Mouse (Mus musculus): Measurements from ENCODE around the gene Amigo3.

Gene Amigo3

DNA sequence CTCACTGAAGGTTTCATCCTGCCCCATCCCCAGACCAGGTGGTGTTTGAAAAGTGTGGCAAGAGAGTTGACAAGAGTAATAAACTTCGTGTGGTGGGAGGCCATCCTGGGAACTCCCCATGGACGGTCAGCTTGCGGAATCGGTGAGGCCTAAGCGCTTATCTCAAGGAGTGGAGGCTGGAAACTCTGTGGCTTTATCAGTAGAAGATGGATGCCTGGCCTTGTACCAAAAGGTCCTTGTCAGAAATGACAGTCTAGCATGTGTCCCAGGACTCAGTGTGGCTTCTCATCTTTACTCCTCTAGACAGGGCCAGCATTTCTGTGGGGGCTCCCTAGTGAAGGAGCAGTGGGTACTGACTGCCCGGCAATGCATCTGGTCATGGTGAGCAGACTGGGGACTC is 30.6 kb downstream of the Amigo3 start:
- peak; percentile 36 for DNase-seq (ENCODE audit: low spot score)

DNA sequence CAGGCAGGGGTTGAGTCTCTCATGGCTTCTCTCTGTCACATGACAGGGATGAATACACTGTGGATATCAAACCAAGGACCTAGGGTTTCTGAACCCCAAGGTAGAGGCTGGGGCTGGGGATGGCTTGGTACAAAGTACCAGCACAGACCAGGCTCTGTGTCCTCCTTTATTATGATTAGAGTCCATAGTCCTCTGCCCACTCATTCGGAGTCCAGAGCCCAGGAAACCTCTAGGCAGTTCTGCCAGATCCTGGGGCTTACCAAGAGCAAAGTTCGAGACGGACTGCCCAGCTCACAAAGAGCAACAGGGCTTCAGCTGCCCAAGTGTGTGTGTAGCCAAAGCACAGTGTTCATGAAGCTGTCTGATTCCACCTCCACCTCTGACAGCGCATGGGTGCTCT is 32.3 kb downstream of the Amigo3 start:
- DNase-seq (ENCODE audit: low spot score) = no peak

DNA sequence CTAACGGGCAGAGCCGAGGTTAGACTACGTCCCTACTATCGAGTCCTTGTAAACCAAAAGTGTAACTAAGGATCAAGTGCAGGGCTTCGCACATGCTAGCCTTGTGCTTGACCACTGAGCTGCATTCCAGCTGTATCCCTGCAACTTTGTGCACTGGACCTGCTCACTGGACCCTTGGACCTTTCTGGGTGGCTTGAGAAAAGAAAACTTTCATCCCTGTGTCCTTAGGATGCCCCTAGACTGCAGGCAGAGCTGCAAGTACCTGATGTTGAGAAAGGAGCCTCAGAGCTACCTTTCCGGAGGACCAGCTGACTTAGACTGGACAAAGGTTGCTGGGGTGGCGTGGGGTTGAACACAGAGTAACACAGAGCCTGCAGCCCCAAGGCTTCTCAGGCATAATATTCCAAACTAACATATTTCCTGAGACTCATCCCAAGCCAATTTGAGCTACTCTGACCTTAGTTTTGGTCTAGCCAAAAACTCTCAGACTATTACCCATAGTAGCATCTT is 37.7 kb downstream of the Amigo3 start:
- DNase-seq (ENCODE audit: low spot score) = no peak

DNA sequence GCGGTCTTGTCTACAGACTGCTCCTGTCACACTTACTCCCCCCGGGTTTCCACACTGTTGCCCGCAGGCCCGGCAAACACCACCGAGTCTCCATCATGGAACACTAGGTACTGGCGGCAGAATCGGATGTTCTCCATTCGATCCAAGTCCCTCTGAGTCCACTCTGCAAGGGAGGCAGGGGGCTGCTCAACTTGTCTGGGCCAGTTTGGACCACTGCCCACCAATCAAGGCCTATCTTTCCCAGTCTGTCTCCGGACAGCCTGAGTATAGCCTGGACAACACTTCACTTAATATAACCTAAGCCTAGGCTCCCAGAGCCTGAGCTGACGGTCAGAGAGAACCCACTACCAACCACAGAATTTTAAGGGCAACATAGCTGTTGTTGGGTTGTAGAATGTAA is 40.6 kb downstream of the Amigo3 start:
- no peak for DNase-seq (ENCODE audit: low spot score)

DNA sequence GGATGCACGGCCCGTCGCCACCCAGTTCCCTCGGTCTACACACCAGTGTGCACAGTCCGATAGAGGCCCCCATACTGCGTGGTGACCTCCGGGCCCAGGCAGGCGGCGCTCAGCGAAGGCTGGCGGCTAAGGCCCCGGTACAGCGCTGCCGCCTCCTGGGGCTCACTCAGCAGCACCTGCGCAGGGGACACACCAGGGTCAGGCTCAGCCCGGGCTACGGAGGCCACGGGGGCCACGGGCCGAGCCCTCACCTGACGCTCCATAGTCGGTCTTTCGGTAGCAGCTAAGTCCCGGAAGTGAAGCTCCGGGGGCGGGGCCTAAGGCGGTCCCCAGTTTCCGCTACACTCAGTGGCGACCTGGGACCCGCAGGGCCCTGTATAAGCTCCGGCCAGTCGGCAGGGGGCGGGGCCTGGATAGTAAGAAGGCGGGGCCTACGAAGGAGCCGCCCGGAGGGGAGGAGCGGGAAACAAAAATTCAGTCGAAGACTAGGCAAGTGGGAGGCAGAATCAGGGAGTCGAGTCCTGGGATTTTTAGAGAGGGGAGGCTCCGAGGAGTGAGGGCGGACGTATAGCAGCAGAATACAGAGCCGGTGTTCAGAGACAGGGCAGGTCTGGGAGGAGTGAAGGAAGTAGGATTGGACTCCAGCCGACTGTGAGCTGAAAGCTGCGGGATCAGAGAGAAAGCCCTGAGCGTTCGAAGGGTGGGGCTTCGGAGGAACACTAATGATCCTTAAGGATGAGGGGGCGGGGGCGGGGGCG is 41.4 kb downstream of the Amigo3 start, which contains the start of gene Apeh:
TSS of gene Apeh (minus strand) at position 423 of the 758 bp plus-strand sequence.
- DNase-seq (ENCODE audit: low spot score) = peak; percentile 98

DNA sequence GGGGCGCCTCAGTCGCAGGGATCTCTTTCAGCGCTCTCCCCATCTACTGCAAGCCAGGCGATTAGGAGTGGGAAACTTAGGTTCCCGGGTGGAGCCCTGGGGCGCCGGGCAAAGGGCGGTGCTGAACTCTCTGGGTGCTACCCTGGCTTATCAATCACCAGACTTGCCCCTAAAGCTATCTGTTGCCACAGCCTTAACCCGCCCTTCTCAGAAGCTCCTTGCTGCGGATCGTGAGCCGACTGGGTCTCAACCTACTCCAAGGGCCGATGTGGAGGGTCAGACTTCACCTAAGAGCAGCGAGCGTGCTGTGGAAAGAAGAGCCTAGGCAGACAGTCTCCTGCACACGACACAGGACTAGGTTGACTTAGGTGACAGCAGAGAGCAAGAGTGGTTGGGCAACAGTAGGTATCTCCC is 42.0 kb downstream of the Amigo3 start:
- peak; percentile 77 for DNase-seq (ENCODE audit: low spot score)

DNA sequence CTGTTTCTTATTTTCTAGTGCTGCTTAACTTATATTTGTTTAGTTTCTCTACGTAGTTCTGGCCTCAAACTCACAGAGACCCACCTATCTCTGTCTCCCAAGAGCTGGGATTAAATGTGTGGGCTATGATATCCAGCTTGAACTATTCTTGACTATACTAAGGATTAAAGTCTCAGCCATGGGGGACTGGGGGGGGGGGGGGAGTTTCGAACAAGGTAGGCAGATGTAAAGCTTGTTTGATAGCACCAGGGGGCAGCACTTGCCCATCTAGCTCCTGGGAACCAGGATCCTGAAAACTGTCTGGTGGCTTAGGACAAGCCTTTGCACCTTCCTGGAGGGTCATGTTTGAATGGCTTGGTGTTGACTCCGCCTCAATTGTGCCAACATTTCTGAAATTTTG is 42.6 kb downstream of the Amigo3 start:
- DNase-seq (ENCODE audit: low spot score) = peak; percentile 56

DNA sequence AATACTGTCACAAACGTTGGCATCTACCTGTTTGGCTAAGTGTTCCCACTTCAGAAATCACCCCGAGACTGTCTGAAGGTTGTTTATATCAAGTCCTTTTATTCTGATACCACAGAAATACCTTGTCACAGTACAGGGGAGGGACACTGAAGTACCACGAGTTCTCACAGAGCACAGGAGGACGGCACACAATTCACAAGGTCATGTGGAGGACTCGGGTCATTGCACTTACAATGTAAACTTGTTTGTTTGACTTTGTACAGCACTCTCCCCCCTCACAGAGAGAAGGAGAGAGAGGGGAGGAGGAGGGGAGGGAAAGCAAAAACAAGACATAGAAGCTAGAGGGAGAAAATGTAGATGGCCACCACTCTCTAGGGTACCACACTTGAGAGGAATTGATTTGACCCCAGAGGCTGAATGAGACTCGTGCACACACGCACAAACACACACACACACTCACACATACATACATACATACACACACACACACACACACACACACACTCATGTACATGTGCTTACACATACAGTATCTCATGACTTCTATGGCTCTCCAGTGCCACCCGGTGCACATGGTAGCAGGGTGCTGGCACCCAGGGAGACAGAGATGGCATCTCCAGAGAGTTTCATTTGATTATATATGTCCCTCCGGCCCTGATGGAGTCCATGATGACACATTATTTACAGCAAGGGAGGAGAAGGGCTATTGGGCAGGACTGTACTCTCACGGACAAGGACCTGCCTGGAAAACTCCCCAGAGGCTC is 43.2 kb downstream of the Amigo3 start:
- no peak for DNase-seq (ENCODE audit: low spot score)

DNA sequence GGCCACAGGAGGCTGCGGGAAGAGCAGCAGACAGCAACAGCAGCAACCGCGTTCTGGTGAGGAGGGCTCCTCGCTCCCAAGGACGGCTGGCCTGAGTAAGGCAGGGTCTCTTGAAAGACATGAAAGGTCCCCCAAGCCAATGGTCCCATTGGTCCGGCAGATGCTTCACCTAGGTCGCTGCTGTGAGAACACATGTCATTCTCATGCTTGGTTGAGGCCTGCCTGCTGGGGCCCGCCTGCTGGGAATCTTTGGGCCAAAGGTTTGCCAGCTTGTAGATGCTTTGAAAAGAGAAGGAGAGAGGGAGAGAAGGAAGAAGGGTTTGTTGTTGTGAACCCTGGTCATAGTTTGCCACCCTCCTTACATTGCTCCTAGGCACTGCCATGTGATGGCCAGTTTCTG is 46.7 kb downstream of the Amigo3 start:
- DNase-seq (ENCODE audit: low spot score) = no peak

DNA sequence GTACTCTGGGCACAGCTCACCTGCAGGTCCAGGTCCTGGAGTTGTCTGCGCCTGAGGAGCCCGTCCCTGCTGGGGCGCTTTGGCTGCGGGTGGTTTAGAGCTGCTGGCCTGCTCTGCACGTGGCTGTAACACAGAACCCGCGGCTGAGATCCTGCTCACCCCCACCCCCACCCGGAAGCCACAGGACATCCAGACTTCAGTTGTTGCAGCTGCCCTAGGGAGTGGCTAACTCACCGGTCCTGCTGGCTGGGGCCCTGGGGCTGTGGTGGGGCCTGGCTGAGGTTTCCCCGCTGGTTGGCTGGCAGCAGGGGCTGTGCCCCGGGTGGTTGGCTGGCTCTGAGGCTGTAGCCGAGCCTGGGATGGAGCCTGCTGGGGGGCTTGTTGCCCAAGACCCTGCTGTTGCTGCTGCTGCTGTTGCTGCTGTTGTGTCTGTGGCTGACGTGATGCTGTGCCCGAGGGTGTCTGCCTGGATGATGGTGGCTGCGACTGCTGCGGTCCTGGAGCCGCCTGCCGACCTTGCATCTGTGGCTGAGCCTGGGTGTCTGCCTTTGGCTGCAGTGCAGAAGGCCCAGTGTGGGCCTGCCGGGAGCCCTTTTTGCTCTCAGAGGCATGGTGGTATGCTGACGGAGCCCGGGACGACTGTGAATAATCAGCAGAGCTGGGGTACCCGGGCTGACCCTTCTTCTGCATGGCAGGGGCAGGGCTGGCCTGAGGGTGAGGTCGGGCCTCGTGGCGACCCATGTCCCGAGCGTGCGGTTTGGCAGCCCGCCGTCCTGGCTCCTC is 52.0 kb downstream of the Amigo3 start:
- DNase-seq (ENCODE audit: low spot score) = no peak
